13 mouse cellular contexts compared by ENCODE assay signal in the genomic region with DNA sequence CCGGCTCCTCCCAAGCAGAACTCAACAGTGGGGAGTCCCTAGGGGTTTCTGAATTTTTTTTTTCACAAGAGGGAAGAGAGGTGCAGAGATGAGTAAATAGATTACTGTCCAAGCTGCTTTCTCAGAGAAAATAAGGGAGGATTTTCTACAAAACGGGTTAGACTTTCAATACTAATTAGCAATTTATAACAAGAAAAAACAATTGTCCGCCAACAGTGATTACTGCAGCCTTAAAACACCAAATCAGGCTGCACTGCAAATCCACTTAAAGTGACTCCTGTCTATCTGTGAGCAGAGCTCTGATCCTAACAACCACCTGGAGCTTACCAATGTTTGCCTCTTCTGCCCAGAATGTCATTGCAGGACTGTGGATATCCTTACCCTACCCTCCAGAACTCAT. TPM values are rescaled to one million over a fixed set of nuclear protein-coding genes. Genes with fewer than 3 reads are reported as not detected.
DNase-seq lines count a peak whose midpoint lies in the region; ATAC-seq lines count a peak whose summit lies in the region.
"Had no signal": no experiment of that assay in that cellular context is flagged by ENCODE, and none has a peak within 500 bp of the region (broad histone marks: within the 10 kb centered on the region; RNA-seq: fewer than 3 reads in every experiment).

No protein-coding gene starts in this region.

- peaks cover 27% of the 10 kb centered on the region for H3K4me1 ChIP-seq in heart, embryonic 12.5 days (replicated peaks)
- peaks cover 7% of the 10 kb centered on the region; the same call in 1 of the 2 replicates for H3K4me1 ChIP-seq in neural tube, embryonic 11.5 days (ENCODE audit: control insufficient read depth, insufficient read depth, low read length)
- peaks cover 42% of the 10 kb centered on the region for H3K4me1 ChIP-seq in midbrain, embryonic 13.5 days (replicated peaks)

- no peak overlapping the region for H3K4me3 ChIP-seq in heart, embryonic 12.5 days
- no peak overlapping the region for H3K4me3 ChIP-seq in neural tube, embryonic 11.5 days (ENCODE audit: low read depth, low read length)
- no peak overlapping the region for H3K4me3 ChIP-seq in midbrain, embryonic 13.5 days (replicated peaks)

- H3K27me3 ChIP-seq in heart, embryonic 12.5 days (replicated peaks) = no peaks in the 10 kb centered on the region
- H3K27me3 ChIP-seq in neural tube, embryonic 11.5 days (ENCODE audit: control insufficient read depth, insufficient read depth, low read length) = no peaks in the 10 kb centered on the region
- no peaks in the 10 kb centered on the region for H3K27me3 ChIP-seq in midbrain, embryonic 13.5 days
- H3K27me3 ChIP-seq: Patski had no signal

- H3K9ac ChIP-seq in heart, embryonic 12.5 days = no peak overlapping the region; the same call in 1 of the 2 replicates
- no peak overlapping the region for H3K9ac ChIP-seq in neural tube, embryonic 11.5 days (ENCODE audit: low read length)
- H3K9ac ChIP-seq in midbrain, embryonic 13.5 days (replicated peaks) = 0 out of 2 replicates have a peak overlapping the region, but pooled peaks have one; percentile 21

- no peaks in the 10 kb centered on the region for H3K9me3 ChIP-seq in heart, embryonic 12.5 days (replicated peaks)
- H3K9me3 ChIP-seq in neural tube, embryonic 11.5 days (ENCODE audit: control insufficient read depth, low read length) = no peaks in the 10 kb centered on the region
- H3K9me3 ChIP-seq in midbrain, embryonic 13.5 days = no peaks in the 10 kb centered on the region

- no peak for ATAC-seq in heart, embryonic 12.5 days (ENCODE audit: insufficient number of reproducible peaks, low FRiP score)
- no peak for ATAC-seq in neural tube, embryonic 11.5 days (ENCODE audit: insufficient read depth, low FRiP score, low TSS enrichment)
- ATAC-seq in midbrain, embryonic 13.5 days = no peak
- ATAC-seq: Patski had no signal

- H3K36me3 ChIP-seq in heart, embryonic 12.5 days = no peaks in the 10 kb centered on the region
- H3K36me3 ChIP-seq in neural tube, embryonic 11.5 days (ENCODE audit: control insufficient read depth, insufficient read depth, low read length) = no peaks in the 10 kb centered on the region
- H3K36me3 ChIP-seq in midbrain, embryonic 13.5 days = no peaks in the 10 kb centered on the region

- intact Hi-C loops in heart, postnatal 14 days (cut with DNase I) = no loop called here

- no peak for DNase-seq in heart, postnatal 14 days
- DNase-seq in neural tube, embryonic 11.5 days (ENCODE audit: low spot score) = no peak
- DNase-seq in neural tube, embryonic 10.5 days (ENCODE audit: extremely low spot score, low spot score) = no peak
- DNase-seq in thymus, postnatal 4 days = no peak
- DNase-seq in kidney, adult 18-20 months = no peak
- DNase-seq in kidney, postnatal 4 days = no peak
- DNase-seq: adrenal gland, postnatal 36 days; cerebellum, adult 11-12 months; kidney, adult 9 months; right cerebral cortex, adult 18-20 months had no signal

- peak overlapping the region; percentile 70 for H3K27ac ChIP-seq in heart, embryonic 12.5 days (ENCODE audit: poor library complexity, severe bottlenecking)
- H3K27ac ChIP-seq in neural tube, embryonic 11.5 days (ENCODE audit: low read depth, low read length) = peak overlapping the region; percentile 51
- H3K27ac ChIP-seq in midbrain, embryonic 13.5 days = peak overlapping the region; percentile 84

- 61% methylated on average over 3 of the region's 3 CpGs for WGBS in heart, embryonic 12.5 days
- WGBS in neural tube, embryonic 11.5 days = 50% methylated on average over 3 of the region's 3 CpGs
- WGBS in midbrain, embryonic 13.5 days = 27% methylated on average over 3 of the region's 3 CpGs

- peak overlapping the region; percentile 54 for H3K4me2 ChIP-seq in heart, embryonic 12.5 days
- H3K4me2 ChIP-seq in neural tube, embryonic 11.5 days (ENCODE audit: low read depth) = no peak overlapping the region
- peak overlapping the region; percentile 44; the same call in 1 of the 2 replicates for H3K4me2 ChIP-seq in midbrain, embryonic 13.5 days (replicated peaks)

RNA-seq across cellular contexts. Expression of a gene that starts 18.1 kb away (rescaled TPM):
- 24.5 and 25.2 TPM in 2 replicates for polyA plus RNA-seq in heart, embryonic 12.5 days (2016; fragmentation: Nextera tagmentation; extraction: Ambion mirVana)
- total RNA-seq in heart, postnatal 14 days (2021) = 10 to 100 TPM; 23.6 to 24.8 TPM
- 40.1 and 40.3 TPM in 2 replicates for polyA plus RNA-seq in neural tube, embryonic 11.5 days (2014; fragmentation: Nextera tagmentation; extraction: Ambion mirVana)
- polyA plus RNA-seq in midbrain, embryonic 13.5 days (2015; fragmentation: Nextera tagmentation; extraction: Ambion mirVana) = 81.4 and 89.2 TPM in 2 replicates
